Mouse (Mus musculus): Measurements from ENCODE around the gene Trim67. TPM values are rescaled to one million over a fixed set of nuclear protein-coding genes. Genes with fewer than 3 reads are reported as not detected.

Gene Trim67
- 0.33 TPM for polyA plus RNA-seq (2021)

GRCm38 (mm10) chr8:124792708-124793107 lies at the start of gene Trim67:
Gene Trim67, plus strand, starts transcription at chr8:124793092.
- CTCF ChIA-PET: interaction anchor here (1.1 to 1.8 kb wide), 2 partner anchors 16 kb away, joined by 3 to 5 read pairs; no protein-coding TSS in a partner anchor
- no peak for TF ChIP-seq CTCF (IDR thresholded peaks at IDR 0.05)
- POLR2A ChIA-PET: interaction anchor here (0.6 to 0.7 kb wide), 2 partner anchors 8 to 175 kb away, joined by 3 to 9 read pairs; no protein-coding TSS in a partner anchor
- DNase-seq (ENCODE audit: low read depth, low spot score) (no peak), ATAC-seq (peak; percentile 47)
- in situ Hi-C loops (cut with MboI; ENCODE audit: low pct_unique_long_range_greater_than_20kb): no loop called here
- H3K27me3 ChIP-seq: peaks cover 51% of the 10 kb centered on the region

GRCm38 (mm10) chr8:124746661-124747060 lies 46.2 kb upstream of the Trim67 start:
- DNase-seq (ENCODE audit: low read depth, low spot score): no peak
- in situ Hi-C loops (cut with MboI; ENCODE audit: low pct_unique_long_range_greater_than_20kb): no loop called here
- ATAC-seq: no peak
- peaks cover 5% of the 10 kb centered on the region for H3K27me3 ChIP-seq
- ChIA-PET CTCF (interaction anchor here (1.6 kb wide), 1 partner anchor 11 kb away, joined by 5 read pairs; no protein-coding TSS in a partner anchor), POLR2A (no interaction called here)
- no peak for TF ChIP-seq CTCF (IDR thresholded peaks at IDR 0.05)

GRCm38 (mm10) chr8:124751191-124751590 lies 41.7 kb upstream of the Trim67 start:
- TF ChIP-seq CTCF (IDR thresholded peaks at IDR 0.05): no peak
- no peak for ATAC-seq
- H3K27me3 ChIP-seq: peaks cover 5% of the 10 kb centered on the region
- CTCF ChIA-PET: no interaction called here
- POLR2A ChIA-PET: interaction anchor here (0.8 kb wide), 1 partner anchor 16 kb away, joined by 3 read pairs; no protein-coding TSS in a partner anchor
- DNase-seq (ENCODE audit: low read depth, low spot score): no peak
- in situ Hi-C loops (cut with MboI; ENCODE audit: low pct_unique_long_range_greater_than_20kb): no loop called here

GRCm38 (mm10) chr8:124751709-124752173 lies 41.2 kb upstream of the Trim67 start, which contains the start of gene Fam89a:
Gene Fam89a, minus strand, starts transcription at chr8:124751832.
- no peak for ATAC-seq
- H3K27me3 ChIP-seq: peaks cover 5% of the 10 kb centered on the region
- POLR2A ChIA-PET: interaction anchor here (0.8 kb wide), 1 partner anchor 17 kb away, joined by 3 read pairs; no protein-coding TSS in a partner anchor
- TF ChIP-seq CTCF (IDR thresholded peaks at IDR 0.05): no peak
- CTCF ChIA-PET: no interaction called here
- DNase-seq (ENCODE audit: low read depth, low spot score): no peak
- in situ Hi-C loops (cut with MboI; ENCODE audit: low pct_unique_long_range_greater_than_20kb): no loop called here

GRCm38 (mm10) chr8:124752325-124752862 lies 40.5 kb upstream of the Trim67 start:
- peaks cover 5% of the 10 kb centered on the region for H3K27me3 ChIP-seq
- ChIA-PET CTCF (no interaction called here), POLR2A (no interaction called here)
- in situ Hi-C loops (cut with MboI; ENCODE audit: low pct_unique_long_range_greater_than_20kb): no loop called here
- no peak for TF ChIP-seq CTCF (IDR thresholded peaks at IDR 0.05)
- ATAC-seq: no peak
- no peak for DNase-seq (ENCODE audit: low read depth, low spot score)

- no peak for TF ChIP-seq CTCF (IDR thresholded peaks at IDR 0.05)
- DNase-seq (ENCODE audit: low read depth, low spot score): no peak
- peaks cover 5% of the 10 kb centered on the region for H3K27me3 ChIP-seq
- in situ Hi-C loops (cut with MboI; ENCODE audit: low pct_unique_long_range_greater_than_20kb): no loop called here
- CTCF ChIA-PET: interaction anchor here (1.4 to 1.5 kb wide), 3 partner anchors 13 to 23 kb away, joined by 4 to 6 read pairs (median 4); no protein-coding TSS in a partner anchor
- POLR2A ChIA-PET: interaction anchor here (0.6 kb wide), 1 partner anchor 110 kb away, joined by 3 read pairs; no protein-coding TSS in a partner anchor
- ATAC-seq: peak; percentile 50
These were observed 38.6 kb upstream of the Trim67 start for GRCm38 (mm10) chr8:124754101-124754791.

- TF ChIP-seq CTCF (IDR thresholded peaks at IDR 0.05): no peak
- ATAC-seq (no peak), DNase-seq (ENCODE audit: low read depth, low spot score) (no peak)
- H3K27me3 ChIP-seq: peaks cover 5% of the 10 kb centered on the region
- POLR2A ChIA-PET: no interaction called here
- in situ Hi-C loops (cut with MboI; ENCODE audit: low pct_unique_long_range_greater_than_20kb): no loop called here
- CTCF ChIA-PET: interaction anchor here (1.4 to 1.5 kb wide), 2 partner anchors 13 to 23 kb away, joined by 4 to 6 read pairs; no protein-coding TSS in a partner anchor
These were observed 38.1 kb upstream of the Trim67 start for GRCm38 (mm10) chr8:124754792-124755190.

GRCm38 (mm10) chr8:124755481-124755880 lies 37.4 kb upstream of the Trim67 start:
- POLR2A ChIA-PET: no interaction called here
- in situ Hi-C loops (cut with MboI; ENCODE audit: low pct_unique_long_range_greater_than_20kb): no loop called here

GRCm38 (mm10) chr8:124756153-124756552 lies 36.7 kb upstream of the Trim67 start:
- TF ChIP-seq CTCF (IDR thresholded peaks at IDR 0.05): no peak
- in situ Hi-C loops (cut with MboI; ENCODE audit: low pct_unique_long_range_greater_than_20kb): no loop called here
- DNase-seq (ENCODE audit: low read depth, low spot score) (no peak), ATAC-seq (no peak)
- CTCF ChIA-PET: no interaction called here
- peaks cover 10% of the 10 kb centered on the region for H3K27me3 ChIP-seq
- POLR2A ChIA-PET: no interaction called here

More at GRCm38 (mm10) chr8:124755481-124755880, 37.4 kb upstream of the Trim67 start:
- ATAC-seq (no peak), DNase-seq (ENCODE audit: low read depth, low spot score) (no peak)
- H3K27me3 ChIP-seq: peaks cover 10% of the 10 kb centered on the region
- no peak for TF ChIP-seq CTCF (IDR thresholded peaks at IDR 0.05)
- CTCF ChIA-PET: no interaction called here

- TF ChIP-seq CTCF (IDR thresholded peaks at IDR 0.05): no peak
- in situ Hi-C loops (cut with MboI; ENCODE audit: low pct_unique_long_range_greater_than_20kb): no loop called here
- peaks cover 8% of the 10 kb centered on the region for H3K27me3 ChIP-seq
These were observed 36.3 kb upstream of the Trim67 start for GRCm38 (mm10) chr8:124756601-124757000.

GRCm38 (mm10) chr8:124758544-124758943 lies 34.3 kb upstream of the Trim67 start:
- ChIA-PET POLR2A (no interaction called here), CTCF (interaction anchor here (0.7 to 1.6 kb wide), 8 partner anchors 10 to 73 kb away, joined by 3 to 5 read pairs (median 4); no protein-coding TSS in a partner anchor)
- peaks cover 12% of the 10 kb centered on the region for H3K27me3 ChIP-seq
- no peak for ATAC-seq
- DNase-seq (ENCODE audit: low read depth, low spot score): no peak
- TF ChIP-seq CTCF (IDR thresholded peaks at IDR 0.05): peak; percentile 79
- in situ Hi-C loops (cut with MboI; ENCODE audit: low pct_unique_long_range_greater_than_20kb): no loop called here

More at GRCm38 (mm10) chr8:124756601-124757000, 36.3 kb upstream of the Trim67 start:
- ATAC-seq (no peak), DNase-seq (ENCODE audit: low read depth, low spot score) (no peak)
- ChIA-PET POLR2A (no interaction called here), CTCF (no interaction called here)
